Mouse (Mus musculus) gonadal fat pad, adult 2 months (tissue): ENCODE measurements around the gene Mgmt. TPM values are rescaled to one million over a fixed set of nuclear protein-coding genes. Genes with fewer than 3 reads are reported as not detected.

Experiments used
- DNase-seq: peaks from one replicate; pipeline ENCODE4 v3.0.0-alpha.2; 2012; ENCODE audit warnings: low read depth
- polyA plus RNA-seq: library from polyadenylated mRNA; depleted of rRNA; stranded (reverse); fragments of >200 nt; gene quantifications from 2 replicates; pipeline ENCODE4 v1.2.3, GENCODE M21; 2012

Mgmt gene
- polyA plus RNA-seq, 1 experiment: 5.2 TPM

DNA sequence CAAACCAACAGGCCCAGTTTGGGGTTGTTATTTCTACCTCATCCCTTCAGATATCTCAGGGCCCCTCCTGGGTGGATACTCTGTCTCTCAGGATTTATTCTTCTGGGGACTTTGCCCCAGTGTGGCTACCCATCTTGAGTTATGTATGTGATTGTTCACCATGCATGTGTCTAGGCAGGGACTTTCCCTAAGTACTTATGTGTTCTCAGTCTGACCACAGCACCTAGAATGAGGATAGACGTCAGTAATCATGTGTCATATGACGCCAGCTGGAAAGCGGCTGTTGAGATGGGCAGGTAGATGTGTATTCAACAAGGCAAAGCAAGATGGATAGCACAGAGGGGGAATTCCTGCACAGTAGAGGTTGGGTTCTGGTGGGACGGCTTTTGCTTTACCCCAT, 217.7 kb downstream of the Mgmt start:
- no peak for DNase-seq

DNA sequence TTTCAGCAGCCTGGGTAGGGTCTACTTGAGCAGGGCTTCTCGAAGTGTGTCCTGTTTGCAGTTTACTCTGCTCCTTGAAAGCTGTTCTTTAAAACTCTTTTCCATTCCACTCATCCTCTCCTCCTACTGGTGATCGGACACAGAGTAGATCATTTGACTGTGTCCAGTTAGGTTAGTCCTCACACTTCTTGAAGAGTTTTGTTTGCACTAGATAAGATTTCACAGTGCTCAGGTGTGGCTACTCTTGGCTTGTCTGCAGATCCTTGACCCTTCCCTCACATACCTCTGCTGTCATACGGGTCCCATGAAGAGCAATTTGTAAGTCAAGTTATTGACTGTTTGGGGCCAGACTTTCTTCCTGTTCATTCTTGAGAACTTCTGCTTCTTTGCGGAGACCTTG, 221.8 kb downstream of the Mgmt start:
- no peak for DNase-seq

DNA sequence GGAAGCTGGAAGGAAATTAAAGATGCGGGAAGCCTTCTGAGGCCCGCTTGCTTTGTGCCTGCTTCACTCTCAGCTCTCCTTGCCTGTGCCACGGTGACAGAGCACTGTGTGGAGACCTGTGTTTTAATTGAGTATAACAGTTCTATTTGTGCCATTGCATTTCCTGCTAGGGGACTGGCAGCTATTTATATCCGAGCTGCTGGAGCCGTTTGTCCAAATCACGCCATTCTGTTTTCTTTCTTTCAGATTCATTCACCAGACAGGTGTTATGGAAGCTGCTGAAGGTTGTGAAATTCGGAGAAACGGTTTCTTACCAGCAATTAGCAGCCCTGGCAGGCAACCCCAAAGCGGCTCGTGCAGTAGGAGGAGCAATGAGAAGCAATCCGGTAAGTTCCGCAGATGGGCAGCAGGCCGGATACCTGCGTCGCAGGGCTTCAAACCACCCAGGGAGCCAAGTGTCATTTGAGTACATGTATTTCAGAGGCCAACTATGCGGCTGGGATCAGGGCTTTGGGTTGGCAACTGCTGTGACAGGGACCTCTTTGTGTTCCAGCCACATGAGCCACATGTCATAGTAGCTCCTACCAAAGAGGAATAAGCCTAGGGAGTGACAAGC, 226.9 kb downstream of the Mgmt start:
- no peak for DNase-seq

DNA sequence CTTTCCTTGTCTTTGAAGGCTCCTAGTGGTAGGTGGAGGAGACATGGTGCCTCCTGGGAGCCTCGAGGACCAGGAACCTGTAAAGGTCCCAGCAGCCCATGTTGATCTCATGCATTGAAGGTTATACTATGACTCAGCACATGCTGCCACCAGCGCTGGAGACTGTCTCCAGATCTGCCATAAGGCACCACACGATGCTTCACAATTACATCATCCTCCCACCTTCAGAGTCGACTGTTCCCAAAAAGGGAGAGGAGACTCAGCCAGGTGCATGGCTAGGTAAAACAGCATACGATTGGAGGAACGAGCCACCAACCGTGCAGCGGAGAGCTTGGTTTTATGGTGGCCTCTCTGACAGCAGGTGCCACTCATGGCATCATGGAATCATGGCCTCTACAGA, 234.3 kb downstream of the Mgmt start:
- DNase-seq: no peak

DNA sequence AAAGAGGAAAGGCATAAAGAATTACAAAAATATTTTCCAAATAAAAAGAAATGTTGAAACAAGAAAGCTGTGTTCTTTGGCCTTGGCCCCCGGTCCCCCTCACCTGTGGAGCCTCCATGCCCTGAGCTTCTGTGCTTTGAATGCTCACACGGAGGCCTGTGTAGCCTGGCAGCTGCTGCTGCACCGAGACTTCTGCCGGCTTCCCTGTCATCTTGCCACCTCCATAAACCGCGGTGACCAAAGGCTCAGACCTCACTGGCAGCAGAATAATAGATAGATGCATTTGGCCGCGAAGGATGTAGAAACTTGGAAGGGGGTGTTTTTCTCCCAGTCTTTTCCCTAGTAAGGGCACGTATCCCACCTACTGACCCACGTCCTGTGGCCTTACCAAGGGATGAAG, 235.8 kb downstream of the Mgmt start:
- no peak for DNase-seq

DNA sequence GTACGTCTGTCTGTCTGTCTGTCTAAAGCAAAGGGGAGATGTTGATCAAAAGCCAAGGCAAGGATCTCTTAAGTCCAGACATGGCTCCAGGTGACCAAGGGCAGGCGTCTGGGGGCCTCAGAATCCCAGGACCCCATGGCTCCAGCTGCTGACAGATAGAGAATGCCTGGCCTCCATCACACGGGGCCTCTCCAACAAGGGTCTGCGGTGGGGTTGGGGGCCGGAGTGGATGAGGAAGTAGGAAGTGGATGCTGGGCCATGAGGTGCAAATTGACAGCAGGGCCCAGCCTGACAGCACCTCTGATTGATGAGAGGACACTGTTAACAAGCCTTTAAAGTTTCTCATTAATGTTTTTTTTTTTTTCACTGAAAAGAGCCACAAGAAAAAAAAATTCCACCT, 237.5 kb downstream of the Mgmt start:
- DNase-seq: no peak

DNA sequence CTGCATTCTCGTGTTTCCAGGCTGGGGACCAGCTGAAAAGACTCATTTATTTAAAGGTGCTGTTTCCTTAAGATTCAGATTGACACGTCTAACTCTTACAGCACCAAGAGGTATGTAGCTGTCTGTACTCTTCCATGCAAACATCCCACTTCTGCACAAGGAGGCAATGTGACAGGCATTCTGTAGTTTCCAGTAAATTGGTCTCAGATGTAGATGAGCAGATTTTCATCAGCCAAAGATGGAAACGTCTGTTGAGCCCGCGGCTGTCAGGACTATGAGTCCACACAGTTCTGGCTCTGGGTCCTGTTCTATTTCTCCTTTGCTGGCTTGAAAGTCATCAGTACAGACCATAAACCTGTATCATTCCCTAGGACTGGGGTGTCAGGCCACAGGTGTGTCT, 243.7 kb downstream of the Mgmt start:
- DNase-seq: no peak

DNA sequence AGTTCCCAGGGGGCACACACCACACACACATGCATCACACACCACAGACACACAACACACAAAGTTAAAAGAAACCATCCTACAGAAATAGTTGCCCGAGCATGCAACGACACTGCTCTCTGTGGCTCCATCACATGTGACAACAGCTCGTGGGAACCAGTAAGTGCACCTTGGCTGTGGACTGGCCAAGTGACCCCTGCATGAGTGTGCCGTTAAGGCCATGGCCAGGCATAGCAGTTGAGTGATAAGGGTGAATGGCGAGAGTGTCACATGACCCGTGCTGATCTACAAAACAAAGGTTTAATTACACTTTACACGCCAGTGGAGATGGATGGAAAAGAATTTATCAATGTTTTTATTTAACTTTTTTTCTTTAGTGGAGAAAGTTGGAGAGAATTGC, 245.9 kb downstream of the Mgmt start:
- DNase-seq: no peak

DNA sequence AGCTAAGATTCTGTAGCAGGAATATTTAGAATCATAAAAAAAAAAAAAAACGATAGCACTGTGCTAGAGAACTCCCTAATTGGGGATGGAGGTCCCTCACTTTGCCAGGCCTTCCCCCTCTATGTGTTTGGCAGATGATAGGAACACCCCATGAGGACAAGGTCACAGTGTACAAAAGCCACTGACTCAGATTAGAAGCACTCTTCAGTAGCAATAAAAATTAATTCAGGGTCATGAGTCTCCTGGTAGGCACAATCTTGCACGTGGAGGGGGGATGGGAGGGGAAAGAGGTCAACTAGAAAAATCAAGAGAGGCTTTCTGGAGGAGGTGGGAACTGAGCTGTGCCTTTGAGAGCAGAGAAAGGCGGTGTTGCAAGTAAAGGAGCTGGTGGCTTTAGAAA, 247.0 kb downstream of the Mgmt start:
- no peak for DNase-seq

DNA sequence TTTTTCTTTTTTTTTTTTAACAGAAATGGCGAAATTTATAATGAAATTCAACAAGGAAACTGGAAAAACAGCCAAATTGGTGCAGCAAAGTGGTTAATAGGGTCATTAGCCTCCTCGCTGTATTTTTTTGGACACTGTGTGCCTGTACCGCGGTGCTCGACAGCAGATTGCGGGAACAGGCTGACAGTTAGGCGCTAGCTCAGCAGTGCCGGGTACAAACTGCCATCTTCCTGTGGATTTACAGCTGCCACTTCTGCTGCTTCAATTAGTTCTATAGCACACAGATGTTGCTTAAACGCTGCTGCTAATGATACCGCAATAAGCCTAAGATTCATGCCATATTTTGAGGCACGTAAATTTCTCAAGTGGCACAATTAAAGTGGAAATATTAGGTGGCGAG, 252.7 kb downstream of the Mgmt start:
- DNase-seq: no peak

DNA sequence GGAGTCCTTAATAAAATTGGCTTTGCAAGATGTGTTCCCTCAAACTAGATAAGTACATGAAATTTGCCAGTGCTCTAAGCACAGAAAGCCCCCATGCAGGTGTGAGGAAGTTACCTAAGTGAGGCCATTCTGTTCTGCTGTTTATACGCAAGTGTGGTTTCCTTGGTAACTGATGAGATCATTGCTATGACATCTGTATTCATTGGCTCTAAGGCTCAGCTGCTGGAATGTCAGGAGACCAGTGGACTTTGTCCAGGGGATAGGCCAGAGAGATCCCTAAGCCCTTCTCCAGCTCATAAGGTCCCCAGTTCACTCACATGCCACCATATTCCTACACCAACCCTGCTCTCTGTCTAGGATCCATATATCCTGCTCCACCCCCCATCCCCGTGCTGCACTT, 257.4 kb downstream of the Mgmt start:
- DNase-seq: no peak

DNA sequence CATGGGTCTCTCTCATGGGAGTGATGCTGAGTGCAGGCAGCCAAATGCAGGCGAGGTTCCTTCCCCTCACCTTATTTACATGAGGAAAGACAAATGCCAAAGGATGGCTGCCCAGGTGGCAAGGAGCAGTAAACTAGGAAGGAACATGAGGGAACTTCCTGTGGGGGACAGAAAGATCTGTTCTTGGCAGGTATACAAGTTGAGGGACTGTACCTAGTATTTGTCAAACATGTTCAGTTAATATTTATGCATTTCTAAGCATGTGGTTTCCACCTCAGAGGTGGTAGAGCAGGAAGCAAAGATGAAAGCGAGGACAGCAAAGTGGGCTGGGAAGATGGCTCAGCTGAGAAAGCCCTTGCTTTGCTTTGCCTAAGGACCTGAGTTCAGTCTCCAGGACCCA, 260.2 kb downstream of the Mgmt start:
- DNase-seq: no peak

DNA sequence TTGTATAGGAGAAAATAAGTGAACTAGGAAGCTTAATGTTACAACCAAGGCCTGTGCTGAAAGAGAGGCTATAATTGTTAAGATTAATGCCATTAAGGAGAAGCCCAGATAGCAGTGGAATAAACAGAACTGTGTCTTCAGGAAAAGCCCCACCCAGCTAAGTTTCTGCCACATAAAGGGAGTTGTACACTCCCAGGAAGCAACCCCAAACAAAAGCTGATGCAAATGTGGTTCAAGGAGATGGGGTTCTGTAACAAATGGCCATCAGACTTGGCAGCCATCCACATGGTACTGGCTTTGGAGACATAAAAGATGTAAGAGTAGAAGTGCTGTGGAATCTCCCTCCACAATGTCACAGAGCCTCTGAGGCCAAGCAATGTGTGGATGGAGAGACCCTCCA, 264.7 kb downstream of the Mgmt start:
- DNase-seq: no peak

DNA sequence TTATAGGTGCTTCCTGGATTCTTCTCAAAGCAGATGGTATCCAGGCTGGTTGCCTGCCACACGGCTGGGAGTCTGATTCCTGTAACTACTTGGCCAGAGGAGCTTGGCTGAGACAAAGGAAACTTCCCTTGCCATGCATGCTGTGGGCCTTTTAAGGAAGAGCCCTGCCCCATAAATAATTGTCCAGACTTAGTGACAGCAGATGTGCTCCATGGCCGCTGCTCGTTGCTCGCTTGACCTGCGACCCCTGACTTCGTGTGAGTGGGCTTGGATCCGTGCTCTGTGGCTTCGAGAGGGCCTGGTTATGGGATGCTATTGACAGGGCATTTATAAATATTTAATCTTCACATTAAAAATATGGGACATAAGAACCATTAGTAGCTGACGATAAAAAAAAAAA, 277.9 kb downstream of the Mgmt start:
- DNase-seq: no peak
